Mouse (Mus musculus) thymus, adult 2 months (tissue): ENCODE measurements around the gene Anapc1.

Experiments
- CTCF ChIP-seq: fragments of 200-500 bp; IDR thresholded peaks from 2 replicates; pipeline ENCODE4 v1.5.1; 2012; ENCODE audit warnings: mild to moderate bottlenecking, control low read depth, low read length, moderate library complexity, borderline replicate concordance; ENCODE audit not compliant: control insufficient read depth, poor library complexity, insufficient read depth; ENCODE audit errors: extremely low read depth
- POLR2A ChIP-seq: fragments of 200-500 bp; IDR thresholded peaks from 2 replicates; pipeline ENCODE4 v1.6.1; 2012; ENCODE audit warnings: mild to moderate bottlenecking, low read length, control low read depth, moderate library complexity; ENCODE audit not compliant: control insufficient read depth, poor library complexity, insufficient read depth; ENCODE audit errors: extremely low read depth

GRCm38 (mm10) chr2:128680661-128681060 is 6.5 kb downstream of the Anapc1 start:
- TF ChIP-seq POLR2A (no peak), CTCF (no peak)
